In genomic region chr3:146121310-146122124, GRCm38 (mm10) we compare ENCODE assay signal across 9 mouse cellular contexts. TPM values are rescaled to one million over a fixed set of nuclear protein-coding genes. Genes with fewer than 3 reads are reported as not detected.
DNase-seq lines count a peak whose midpoint lies in the region; ATAC-seq lines count a peak whose summit lies in the region.
"Had no signal": no experiment of that assay in that cellular context is flagged by ENCODE, and none has a peak within 500 bp of the region (broad histone marks: within the 10 kb centered on the region; RNA-seq: fewer than 3 reads in every experiment).

No protein-coding gene starts in this region.

- no peaks in the 10 kb centered on the region for H3K36me3 ChIP-seq in heart, embryonic 12.5 days
- H3K36me3 ChIP-seq in intestine, embryonic 14.5 days (ENCODE audit: control insufficient read depth, insufficient read depth, low read length) = no peaks in the 10 kb centered on the region

- H3K27me3 ChIP-seq in heart, embryonic 12.5 days (replicated peaks) = peaks cover 37% of the 10 kb centered on the region
- H3K27me3 ChIP-seq in intestine, embryonic 14.5 days (replicated peaks; ENCODE audit: control insufficient read depth, insufficient read depth, low read length) = peaks cover 17% of the 10 kb centered on the region

- peak overlapping the region; percentile 64 for H3K4me2 ChIP-seq in heart, embryonic 12.5 days
- peak overlapping the region; percentile 41 for H3K4me2 ChIP-seq in intestine, embryonic 14.5 days (ENCODE audit: low read length)

- peak overlapping the region; percentile 51 for H3K9ac ChIP-seq in heart, embryonic 12.5 days
- H3K9ac ChIP-seq in intestine, embryonic 14.5 days (ENCODE audit: low read length) = peak overlapping the region; percentile 22

- H3K4me1 ChIP-seq in heart, embryonic 12.5 days (replicated peaks) = peaks cover 18% of the 10 kb centered on the region
- 0 out of 2 replicates have a peak, but pooled peaks cover 3% of the 10 kb centered on the region for H3K4me1 ChIP-seq in intestine, embryonic 14.5 days (replicated peaks; ENCODE audit: control insufficient read depth, insufficient read depth, low read length)

- DNase-seq in heart, adult 8-10 months (ENCODE audit: low spot score) = no peak
- DNase-seq in embryo, embryonic 11 days = peak; percentile 72
- DNase-seq in intestine, embryonic 14.5 days (ENCODE audit: low spot score) = peak; percentile 80
- peak; percentile 3 to 9 for DNase-seq in natural killer cell, adult 2 months (ENCODE audit: low spot score in 2 of 2)
- DNase-seq in right cerebral cortex, adult 2 months (ENCODE audit: low spot score in 2 of 2) = no peak
- DNase-seq in right cerebral cortex, postnatal 36 days (ENCODE audit: low spot score in 2 of 2) = no peak
- DNase-seq in cerebellum, postnatal 4 days (ENCODE audit: low spot score in 2 of 2) = no peak

- H3K9me3 ChIP-seq in heart, embryonic 12.5 days (replicated peaks) = no peaks in the 10 kb centered on the region
- no peaks in the 10 kb centered on the region for H3K9me3 ChIP-seq in intestine, embryonic 14.5 days (ENCODE audit: control insufficient read depth, low read length)

- ATAC-seq in heart, embryonic 12.5 days (ENCODE audit: insufficient number of reproducible peaks, low FRiP score) = 0 out of 2 replicates have a peak, but pooled peaks have one; percentile 22
- ATAC-seq in intestine, embryonic 14.5 days (replicated peaks; ENCODE audit: low FRiP score, low TSS enrichment, low read depth) = peak; percentile 65

- no peak overlapping the region for H3K27ac ChIP-seq in heart, embryonic 12.5 days (ENCODE audit: poor library complexity, severe bottlenecking)
- H3K27ac ChIP-seq in intestine, embryonic 14.5 days (ENCODE audit: low read depth) = 0 out of 2 replicates have a peak overlapping the region, but pooled peaks have one; percentile 5

- WGBS in heart, embryonic 12.5 days = 10% methylated on average over 25 of the region's 25 CpGs
- WGBS in intestine, embryonic 14.5 days = 11% methylated on average over 25 of the region's 25 CpGs

- peak overlapping the region; percentile 31 for H3K4me3 ChIP-seq in heart, embryonic 12.5 days
- peak overlapping the region; percentile 25 for H3K4me3 ChIP-seq in intestine, embryonic 14.5 days (ENCODE audit: low read depth, low read length)

RNA-seq across cellular contexts. Expression of gene Mcoln3, which starts 4.3 kb away (rescaled TPM):
- 0.66 and 1.1 TPM in 2 replicates for polyA plus RNA-seq in heart, embryonic 12.5 days (2016; fragmentation: Nextera tagmentation; extraction: Ambion mirVana)
- not detected for total RNA-seq in heart, adult 8-10 months (2022)
- polyA plus RNA-seq in intestine, embryonic 14.5 days (2014; fragmentation: Nextera tagmentation; extraction: Ambion mirVana) = 5.8 and 7.1 TPM in 2 replicates
- total RNA-seq: liver, adult 2 months had no signal
- polyA plus RNA-seq: liver, adult 2 months had no signal

RNA-seq across cellular contexts. Expression of gene Wdr63, which starts 13.6 kb away (rescaled TPM):
- not detected in 2 replicates for polyA plus RNA-seq in heart, embryonic 12.5 days (2016; fragmentation: Nextera tagmentation; extraction: Ambion mirVana)
- total RNA-seq in heart, adult 8-10 months (2022) = not detected
- polyA plus RNA-seq in intestine, embryonic 14.5 days (2014; fragmentation: Nextera tagmentation; extraction: Ambion mirVana) = 0.17 TPM in 1 of 2 replicates, not detected in the other

RNA-seq across cellular contexts. Expression of gene Mcoln2, which starts 28.1 kb away (rescaled TPM):
- 0.19 and 0.57 TPM in 2 replicates for polyA plus RNA-seq in heart, embryonic 12.5 days (2016; fragmentation: Nextera tagmentation; extraction: Ambion mirVana)
- under 1 TPM in 3 of 4 experiments, not detected in 1; 0.12 to 0.30 (median 0.17) TPM for total RNA-seq in heart, adult 8-10 months (2022)
- 4.1 and 4.2 TPM in 2 replicates for polyA plus RNA-seq in intestine, embryonic 14.5 days (2014; fragmentation: Nextera tagmentation; extraction: Ambion mirVana)

Comparison
In these comparisons a context has a peak if more than half of its experiments do, and no peak if none do; other contexts are left out.
1. DNase-seq: peak in embryo, embryonic 11 days (single experiment), intestine, embryonic 14.5 days (single experiment) and natural killer cell, adult 2 months (2 of 2); none in heart, adult 8-10 months (single experiment), right cerebral cortex, adult 2 months (0 of 2), right cerebral cortex, postnatal 36 days (0 of 2) and cerebellum, postnatal 4 days (0 of 2).